Mouse (Mus musculus) urinary bladder, postnatal 10 days (tissue): Measurements from ENCODE around the gene Tmem262.
A peak's percentile ranks its signal among the peaks of the same experiment; 100 is the strongest.
"Not testable (repeated sequence)": the region's sequence is repeated elsewhere in the genome, so short reads cannot be mapped to it uniquely, and the experiment has no call there.

Source experiments
- DNase-seq: peaks from one replicate; pipeline ENCODE4 v3.0.0; 2022; ENCODE audit warnings: low spot score

The Tmem262 gene

DNA sequence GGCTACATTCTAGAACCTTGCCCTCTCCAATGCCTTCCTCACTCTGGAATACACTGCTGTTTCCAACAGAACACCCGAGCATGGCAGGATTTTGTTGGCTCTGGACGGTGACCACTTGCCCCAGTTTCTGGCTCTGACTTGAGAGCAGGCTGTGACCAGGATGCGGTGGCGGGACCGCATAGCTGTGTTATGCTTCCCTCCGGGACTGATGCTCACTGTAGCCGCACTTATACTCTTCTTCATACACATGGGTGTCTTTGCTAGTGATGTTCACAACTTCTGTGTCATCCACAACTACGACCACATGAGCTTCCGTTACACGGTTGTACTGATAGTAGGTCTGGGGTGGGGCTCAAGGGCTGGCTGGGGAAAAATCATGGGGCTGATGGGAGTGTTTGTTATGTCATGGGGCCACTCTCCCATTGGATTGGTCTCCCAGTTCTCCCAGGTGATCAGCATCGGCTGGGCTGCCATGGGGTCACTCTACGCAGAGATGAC, at the start of gene Tmem262:
Gene Tmem262 (plus strand): TSS at position 51 of the 498 bp plus-strand sequence.
- DNase-seq, result no peak

DNA sequence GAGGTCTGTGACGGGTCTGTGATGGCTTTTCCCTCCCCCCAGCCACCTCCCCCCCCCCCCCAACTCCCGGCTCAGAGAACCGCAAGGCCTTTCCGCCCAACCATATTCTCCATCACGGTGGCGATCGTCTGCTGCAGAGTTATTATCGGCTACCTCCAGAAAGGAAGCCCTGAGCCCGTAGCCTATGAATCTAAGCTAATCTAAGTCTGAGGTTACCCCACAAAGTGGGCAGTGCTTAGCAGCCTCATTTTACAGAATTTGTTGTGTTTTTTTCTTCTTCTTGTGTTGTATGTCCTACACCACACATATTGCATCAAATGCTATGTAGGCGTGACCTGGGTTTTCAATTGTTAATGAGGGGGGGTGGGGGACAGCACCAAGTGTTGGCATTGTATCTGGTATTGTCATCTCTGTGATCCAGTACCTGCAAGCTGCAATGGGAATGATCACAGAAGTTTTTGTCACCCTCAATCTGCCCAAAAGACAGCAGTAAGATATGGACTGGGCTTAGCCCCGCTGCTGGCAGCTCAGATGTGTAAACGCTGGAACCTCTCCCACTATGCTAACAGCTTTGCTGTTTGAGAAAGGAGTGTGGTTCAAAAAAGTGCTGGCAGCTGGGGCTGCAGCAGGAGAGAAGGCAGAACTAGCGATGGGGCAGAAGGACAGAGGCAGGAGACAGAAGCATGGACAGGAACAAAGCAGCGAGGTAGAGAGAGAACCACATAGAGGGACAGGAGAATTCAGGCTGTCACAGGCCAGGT, 49.1 kb upstream of the Tmem262 start:
- no peak for DNase-seq

DNA sequence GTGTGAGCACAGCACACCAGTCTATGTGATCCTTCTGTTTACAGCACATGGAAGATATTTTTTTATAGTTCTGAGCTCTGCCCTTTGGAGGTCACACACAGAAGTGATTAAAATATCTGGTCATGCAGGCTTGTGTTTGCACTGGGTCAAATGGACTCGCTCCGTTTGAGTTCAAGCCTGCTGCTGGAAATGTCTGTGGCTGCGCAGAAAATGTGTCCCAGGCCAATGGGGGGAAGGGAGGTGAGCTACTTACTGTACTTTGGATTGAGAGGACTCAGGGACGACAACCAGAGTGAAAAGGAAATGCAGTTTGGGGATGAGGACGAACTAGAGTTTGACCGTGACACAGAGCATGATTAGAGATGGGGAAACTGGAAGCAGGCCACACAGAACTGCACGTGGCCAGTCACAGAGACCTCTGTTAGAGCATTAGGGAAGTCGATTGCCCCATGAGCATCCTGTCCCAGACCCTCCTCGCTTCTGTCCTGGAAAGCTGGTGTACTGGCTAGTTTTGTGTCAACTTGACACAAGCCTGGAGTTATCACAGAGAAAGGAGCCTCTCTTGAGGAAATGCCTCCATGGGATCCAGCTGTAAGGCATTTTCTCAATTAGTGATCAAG, 43.8 kb upstream of the Tmem262 start:
- no peak for DNase-seq

- no peak for DNase-seq
Measured at GRCm38 (mm10) chr19:6037695-6038094, 42.1 kb upstream of the Tmem262 start.

GRCm38 (mm10) chr19:6038326-6038725, 41.5 kb upstream of the Tmem262 start:
- no peak for DNase-seq

DNA sequence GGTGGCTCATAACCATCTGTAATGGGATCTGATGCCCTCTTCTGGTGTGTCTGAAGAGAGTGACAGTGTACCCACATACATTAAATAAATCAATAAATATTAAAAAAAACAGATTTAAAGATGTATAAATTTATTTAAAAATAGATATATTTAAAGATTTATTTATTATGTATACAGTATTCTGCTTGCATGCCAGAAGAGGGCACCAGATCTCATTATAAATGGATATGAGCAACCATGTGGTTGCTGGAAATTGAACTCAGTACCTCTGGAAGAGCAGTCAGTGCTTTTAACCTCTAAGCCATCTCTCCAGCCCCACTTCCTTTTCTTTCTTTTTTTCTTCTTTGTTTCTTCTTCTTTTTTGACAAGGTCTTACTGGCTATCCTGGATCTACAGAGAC, 39.8 kb upstream of the Tmem262 start:
- no peak for DNase-seq

DNA sequence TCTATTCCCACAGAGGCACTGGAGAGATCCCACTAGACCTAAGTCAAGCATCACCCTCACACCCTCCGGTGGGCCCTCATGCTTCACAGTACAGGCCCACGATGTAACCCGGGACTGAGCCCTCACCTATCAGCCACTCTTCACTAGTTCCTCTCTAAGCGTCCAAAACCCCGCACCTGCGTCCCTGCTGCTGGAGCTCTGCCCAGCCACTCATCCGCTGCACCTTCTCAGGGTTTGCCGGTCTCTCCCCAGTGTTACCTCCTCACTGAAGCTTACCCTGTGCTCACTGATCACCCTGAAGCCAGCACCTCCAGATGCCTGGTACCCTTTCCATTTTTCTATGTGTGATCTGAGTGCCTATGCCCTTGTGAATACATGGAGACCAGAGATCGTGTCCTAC, 37.5 kb upstream of the Tmem262 start:
- no peak for DNase-seq

DNA sequence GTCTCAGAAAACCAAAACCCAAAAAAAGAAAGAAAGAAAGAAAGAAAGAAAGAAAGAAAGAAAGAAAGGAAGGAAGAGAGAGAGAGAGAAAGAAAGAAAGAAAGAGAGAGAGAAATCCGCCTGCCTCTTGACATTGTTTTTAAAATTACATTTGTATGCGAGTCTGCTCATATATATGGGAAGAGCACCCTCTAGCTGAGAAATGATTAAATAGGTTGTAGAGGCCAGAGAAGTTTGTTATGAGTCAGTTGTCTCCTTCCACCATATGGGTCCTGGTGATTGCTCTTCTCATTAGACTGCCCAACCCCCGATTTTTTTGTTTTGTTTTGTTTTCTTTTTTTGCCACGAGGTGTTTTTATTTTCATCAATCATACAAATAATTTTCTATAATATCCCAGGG, 35.7 kb upstream of the Tmem262 start:
- not testable (repeated sequence) for DNase-seq

DNA sequence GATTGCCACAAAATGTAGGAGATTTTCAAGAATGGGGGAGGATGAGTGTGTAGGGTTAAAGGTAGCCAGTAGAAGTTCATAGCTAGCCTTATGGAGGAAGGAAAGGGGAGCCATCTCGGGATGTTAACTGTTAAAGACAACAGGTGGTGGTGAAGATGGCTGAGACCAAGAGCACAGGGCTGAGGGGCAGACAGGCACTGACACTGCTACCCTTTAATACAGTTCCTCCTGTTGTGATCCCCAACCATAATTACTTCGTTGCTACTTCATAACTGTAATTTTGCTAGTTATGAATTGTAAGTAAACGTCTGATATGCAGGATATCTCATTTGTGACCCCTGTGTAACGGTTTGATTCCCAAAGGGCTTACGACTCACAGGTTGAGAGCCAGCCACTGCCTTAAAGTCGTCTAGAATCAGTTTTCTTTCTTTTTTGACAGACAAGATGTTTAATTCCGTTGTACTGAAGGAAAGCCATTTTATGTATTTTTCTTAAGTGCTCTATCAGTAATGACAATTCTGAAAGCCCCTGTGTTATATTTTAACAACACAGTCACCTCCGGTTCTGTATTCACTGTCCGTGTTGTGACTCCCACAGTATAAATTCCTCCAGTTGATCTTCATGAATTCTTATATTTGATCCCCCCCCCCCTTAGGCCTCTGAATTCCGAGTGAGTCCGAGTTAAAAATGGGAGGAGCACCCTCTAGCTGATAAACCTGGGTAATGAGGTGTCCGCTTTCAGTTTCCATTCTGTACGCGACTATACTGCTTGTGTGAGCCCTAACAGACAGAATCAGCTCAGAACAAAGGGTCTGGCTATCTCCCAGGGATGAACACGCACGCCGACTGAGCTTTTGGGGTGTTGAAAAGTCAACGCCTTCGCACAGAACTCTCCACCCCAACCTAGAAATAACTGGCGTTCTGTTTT, 34.2 kb upstream of the Tmem262 start:
- no peak for DNase-seq

GRCm38 (mm10) chr19:6046294-6047153, 33.3 kb upstream of the Tmem262 start, which contains the start of gene Syvn1:
Gene Syvn1, plus strand, starts transcription at chr19:6046576.
- DNase-seq, result peak; percentile 70

GRCm38 (mm10) chr19:6047154-6047898, 32.5 kb upstream of the Tmem262 start:
- DNase-seq, result no peak

DNA sequence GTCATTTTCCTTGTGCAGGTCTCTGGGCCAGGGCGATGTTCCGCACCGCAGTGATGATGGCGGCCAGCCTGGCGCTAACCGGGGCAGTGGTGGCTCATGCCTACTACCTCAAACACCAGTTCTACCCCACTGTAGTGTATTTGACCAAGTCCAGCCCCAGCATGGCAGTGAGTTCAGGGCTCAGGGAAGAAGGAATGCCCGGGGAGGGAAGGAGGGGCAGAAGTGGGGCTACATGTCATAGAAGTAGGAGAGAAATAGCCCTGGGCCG, 32.0 kb upstream of the Tmem262 start:
- DNase-seq, result no peak

GRCm38 (mm10) chr19:6048681-6049410, 31.0 kb upstream of the Tmem262 start:
- no peak for DNase-seq

- DNase-seq, result no peak
Measured at GRCm38 (mm10) chr19:6052516-6052915, 27.3 kb upstream of the Tmem262 start.

DNA sequence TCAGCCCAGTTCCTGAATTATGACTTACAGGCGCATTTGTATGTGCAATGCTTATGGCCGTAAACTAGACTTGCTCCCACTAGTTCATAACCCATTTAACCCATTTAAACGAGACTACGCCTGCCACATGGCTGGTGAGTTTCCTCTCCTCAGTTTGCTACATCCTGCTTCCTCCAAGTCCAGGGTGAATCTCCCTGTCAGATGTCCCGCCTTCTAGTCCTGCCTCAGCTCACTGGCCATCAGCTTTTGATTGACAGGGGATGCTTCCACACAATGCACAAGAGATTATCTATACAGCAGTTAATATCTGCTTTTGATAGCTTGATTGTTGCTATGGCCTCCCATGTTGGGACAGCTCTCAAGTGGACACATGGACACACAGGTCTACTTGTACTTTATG, 25.5 kb upstream of the Tmem262 start:
- no peak for DNase-seq

- DNase-seq, result no peak
Measured at GRCm38 (mm10) chr19:6056696-6057095, 23.1 kb upstream of the Tmem262 start.

GRCm38 (mm10) chr19:6057313-6058096, 22.3 kb upstream of the Tmem262 start, which contains the start of the genes Mrpl49 and Fau:
Gene Mrpl49, minus strand, starts transcription at chr19:6057785.
Gene Fau, plus strand, starts transcription at chr19:6057844.
- peak; percentile 93 for DNase-seq

DNA sequence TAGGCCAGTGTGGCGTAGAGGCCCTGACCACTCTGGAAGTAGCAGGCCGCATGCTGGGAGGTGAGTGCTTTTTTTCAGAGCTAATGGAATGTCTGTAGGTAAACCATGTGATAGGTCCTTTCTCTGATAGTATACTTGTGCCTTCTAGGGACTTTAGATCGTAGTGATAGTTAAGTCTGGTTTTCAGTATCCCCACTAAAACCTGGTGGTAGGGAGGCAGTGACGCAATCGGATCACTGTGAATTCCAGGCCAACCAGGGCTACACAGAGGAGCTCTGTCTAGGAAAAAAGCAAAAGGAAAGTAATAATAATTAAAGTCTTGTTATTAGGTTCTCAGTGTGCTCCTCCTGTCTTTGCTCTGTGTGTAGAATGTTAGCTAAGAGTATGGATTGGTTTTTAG, 21.3 kb upstream of the Tmem262 start:
- no peak for DNase-seq

GRCm38 (mm10) chr19:6058966-6059365, 20.9 kb upstream of the Tmem262 start:
- no peak for DNase-seq
